Mouse (Mus musculus): Measurements from ENCODE around the gene Nt5dc3. TPM values are rescaled to one million over a fixed set of nuclear protein-coding genes. Genes with fewer than 3 reads are reported as not detected.

The Nt5dc3 gene
- total RNA-seq, 2 experiments from 2014 or later: 37.4 to 41.9 TPM

DNA sequence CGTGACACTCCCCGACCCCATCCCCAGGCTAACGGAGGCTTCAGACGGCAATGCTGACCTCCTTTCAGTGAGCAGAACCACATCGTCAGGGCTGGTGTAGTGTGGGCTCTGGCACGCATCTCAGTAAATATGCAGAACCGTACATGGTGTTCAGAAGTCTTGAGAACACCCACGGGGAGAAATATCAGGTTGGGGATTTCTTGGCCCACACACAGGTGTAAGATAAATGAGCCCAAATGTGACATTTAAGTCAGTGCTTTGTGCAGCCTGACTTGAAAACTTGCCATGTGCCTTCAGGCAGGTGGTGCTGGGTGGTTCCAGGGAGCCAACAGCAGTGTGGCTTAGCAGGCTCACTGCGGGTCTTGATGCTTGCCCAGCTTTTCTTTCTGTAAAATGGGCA, 31.2 kb downstream of the Nt5dc3 start:
- DNase-seq: no peak
- intact Hi-C loops (cut with DNase I): no loop called here

DNA sequence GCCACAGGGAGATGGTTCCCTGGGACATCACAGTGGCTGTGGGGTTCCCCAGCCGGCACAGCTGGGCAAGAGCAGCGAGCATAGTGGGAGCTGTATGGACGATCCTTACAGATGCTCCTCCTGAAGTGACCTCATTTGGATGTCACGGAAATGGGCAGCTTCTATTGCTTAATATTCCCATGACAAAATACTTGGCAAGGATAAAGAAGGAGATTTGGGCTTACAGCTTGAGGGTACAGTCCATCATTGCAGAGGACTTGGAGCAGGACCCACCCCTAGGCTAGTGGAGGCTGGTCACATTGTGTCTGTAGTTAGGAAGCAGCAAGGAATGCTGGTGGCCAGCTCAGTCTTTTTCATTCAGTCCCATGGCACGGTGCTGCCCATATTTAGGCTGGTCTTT, 31.8 kb downstream of the Nt5dc3 start:
- intact Hi-C loops (cut with DNase I): no loop called here
- no peak for DNase-seq

DNA sequence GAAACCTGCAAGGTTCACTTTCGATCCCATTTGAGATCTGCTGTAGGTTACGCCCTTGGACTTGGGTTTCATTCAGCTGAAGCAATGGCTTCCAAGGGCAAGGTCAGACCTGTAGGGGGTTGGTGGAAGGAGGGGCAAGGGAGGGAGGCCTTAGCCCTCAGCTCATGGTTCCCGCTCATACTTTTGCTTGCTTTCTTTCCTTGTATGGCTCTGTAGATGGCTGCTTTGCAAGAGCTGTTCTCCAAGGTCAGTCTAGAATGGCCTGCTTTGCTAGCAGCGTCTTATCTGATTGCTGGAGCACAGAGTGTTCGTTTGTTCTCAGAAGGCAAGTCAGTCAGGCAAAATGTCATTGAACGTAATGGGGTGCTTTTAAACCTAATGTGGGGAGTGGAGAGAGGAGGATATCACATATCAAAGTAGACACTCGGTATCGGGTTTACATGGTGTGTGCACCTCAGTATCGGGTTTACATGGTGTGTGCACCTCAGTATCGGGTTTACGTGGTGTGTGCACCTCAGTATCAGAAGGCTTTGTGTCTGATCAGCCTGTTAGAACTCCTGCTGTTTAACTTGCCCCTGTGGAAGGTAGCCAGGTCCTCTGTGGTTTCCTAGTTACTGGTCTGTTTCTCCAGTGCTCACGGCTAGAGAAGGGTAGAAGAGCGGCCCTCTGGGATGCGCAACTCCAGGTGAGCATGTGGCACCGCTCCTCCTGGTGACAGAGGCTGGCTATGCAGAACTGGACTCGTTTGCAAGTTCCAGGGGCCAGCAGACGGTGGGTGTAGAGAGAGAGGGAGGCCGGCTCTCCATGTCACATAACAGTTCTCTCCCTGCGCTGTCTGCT, 35.7 kb downstream of the Nt5dc3 start:
- intact Hi-C loops (cut with DNase I): loop anchor here (5.0 kb wide), 1 partner anchor 112 kb away; no protein-coding TSS in a partner anchor
- DNase-seq: peak; percentile 46 to 56

DNA sequence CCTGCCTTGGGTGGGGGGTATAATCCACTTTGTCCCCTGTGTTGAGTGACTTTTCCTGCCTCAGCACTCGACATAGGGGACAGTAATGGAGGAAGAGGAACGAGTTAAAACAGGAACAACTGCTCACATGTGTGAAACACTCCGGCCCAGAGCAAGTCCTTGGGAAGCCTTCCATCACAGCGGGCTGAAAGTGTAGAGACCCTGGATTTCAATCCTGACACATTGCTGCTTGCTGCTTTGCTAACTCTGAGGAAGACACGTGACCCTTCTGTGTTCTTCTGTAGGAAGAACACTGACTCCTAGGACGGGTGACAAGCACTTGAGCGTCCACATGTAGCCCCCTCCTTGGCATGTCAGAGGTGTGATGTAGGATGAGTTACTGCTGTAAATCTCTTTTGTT, 36.3 kb downstream of the Nt5dc3 start:
- DNase-seq: no peak
- intact Hi-C loops (cut with DNase I): loop anchor here (5.0 kb wide), 1 partner anchor 113 kb away; no protein-coding TSS in a partner anchor

DNA sequence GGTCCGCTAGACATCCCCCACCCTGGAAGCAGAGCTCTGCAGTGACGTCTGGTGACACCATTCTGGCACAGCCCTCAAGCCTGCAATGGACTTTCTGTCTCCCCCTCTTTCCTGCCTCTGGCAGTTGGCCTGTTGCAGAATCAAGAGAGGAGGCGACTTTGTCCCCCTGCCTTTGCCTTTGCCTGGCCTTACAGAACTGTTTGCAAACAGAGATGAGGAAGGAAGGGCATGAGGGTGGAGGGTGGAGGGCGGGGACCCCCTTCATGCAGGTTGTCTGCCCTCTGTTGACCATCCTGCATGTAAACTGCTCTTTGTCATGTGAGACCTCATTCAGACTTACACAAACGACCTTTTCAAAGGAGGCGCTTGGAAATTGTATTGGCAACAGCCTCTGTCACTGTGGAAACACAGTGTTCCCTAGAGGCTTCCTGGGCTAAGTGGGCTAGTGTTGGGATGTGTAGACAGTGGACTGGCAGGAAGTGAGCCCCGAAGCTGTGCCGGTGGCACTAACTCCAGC, 40.9 kb downstream of the Nt5dc3 start:
- peak; percentile 77 to 79 for DNase-seq
- intact Hi-C loops (cut with DNase I): loop anchor here (5.0 kb wide), 1 partner anchor 117 kb away; no protein-coding TSS in a partner anchor

DNA sequence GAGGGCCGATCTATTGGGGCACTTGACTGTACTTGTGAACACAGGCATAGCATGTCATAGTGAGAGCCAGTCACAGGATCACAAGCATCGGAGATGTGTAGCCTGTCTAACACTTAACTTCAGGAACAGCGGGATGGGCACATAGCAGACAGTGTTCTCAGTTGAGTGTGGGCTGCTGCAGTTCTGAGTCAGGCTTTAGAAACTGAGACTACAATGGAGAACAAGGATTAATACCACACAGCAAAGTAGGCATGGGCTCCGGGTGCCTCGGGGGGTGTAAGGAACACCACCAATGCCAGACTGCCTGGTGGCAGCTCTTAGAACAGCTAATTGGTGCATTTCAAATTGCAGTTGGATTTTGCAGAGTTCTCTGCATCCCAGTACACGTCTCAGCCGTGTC, 42.2 kb downstream of the Nt5dc3 start:
- no peak for DNase-seq
- intact Hi-C loops (cut with DNase I): no loop called here

DNA sequence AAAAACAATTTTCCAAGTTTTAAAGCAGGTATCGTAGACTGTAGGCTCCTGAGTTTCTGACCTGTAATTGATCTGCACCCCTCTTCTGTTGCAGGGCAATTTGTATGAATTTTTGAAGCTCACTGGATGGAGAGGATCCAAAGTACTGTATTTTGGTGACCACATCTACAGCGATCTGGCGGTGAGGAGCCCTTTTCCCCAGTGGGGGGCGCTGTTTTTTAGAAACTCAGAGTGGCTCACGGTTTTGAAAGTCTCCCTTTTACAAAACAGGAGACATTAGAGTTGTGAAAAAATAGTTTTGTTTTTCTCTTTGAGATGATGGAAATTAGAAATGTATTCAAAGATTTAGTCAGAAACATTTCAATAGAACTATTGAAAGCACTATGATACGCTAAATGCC, 45.3 kb downstream of the Nt5dc3 start:
- intact Hi-C loops (cut with DNase I): no loop called here
- no peak for DNase-seq

DNA sequence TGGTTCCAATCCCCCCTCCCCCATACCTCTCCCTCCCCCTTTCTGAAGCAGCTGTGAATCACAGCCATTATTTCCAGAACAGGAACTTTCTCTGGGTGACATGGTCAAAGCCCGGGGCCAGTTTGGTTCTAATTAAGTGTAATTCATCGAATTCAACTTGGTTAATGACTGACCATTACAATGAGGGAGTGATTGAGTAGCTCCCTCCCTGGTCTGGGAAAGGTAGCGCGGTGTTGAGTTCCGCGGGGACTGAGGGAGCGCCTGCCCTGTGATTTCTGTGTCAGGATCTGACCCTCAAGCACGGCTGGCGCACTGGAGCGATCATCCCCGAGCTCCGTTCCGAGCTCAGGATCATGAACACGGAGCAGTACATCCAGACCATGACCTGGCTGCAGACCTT, 46.1 kb downstream of the Nt5dc3 start:
- intact Hi-C loops (cut with DNase I): no loop called here
- no peak for DNase-seq

DNA sequence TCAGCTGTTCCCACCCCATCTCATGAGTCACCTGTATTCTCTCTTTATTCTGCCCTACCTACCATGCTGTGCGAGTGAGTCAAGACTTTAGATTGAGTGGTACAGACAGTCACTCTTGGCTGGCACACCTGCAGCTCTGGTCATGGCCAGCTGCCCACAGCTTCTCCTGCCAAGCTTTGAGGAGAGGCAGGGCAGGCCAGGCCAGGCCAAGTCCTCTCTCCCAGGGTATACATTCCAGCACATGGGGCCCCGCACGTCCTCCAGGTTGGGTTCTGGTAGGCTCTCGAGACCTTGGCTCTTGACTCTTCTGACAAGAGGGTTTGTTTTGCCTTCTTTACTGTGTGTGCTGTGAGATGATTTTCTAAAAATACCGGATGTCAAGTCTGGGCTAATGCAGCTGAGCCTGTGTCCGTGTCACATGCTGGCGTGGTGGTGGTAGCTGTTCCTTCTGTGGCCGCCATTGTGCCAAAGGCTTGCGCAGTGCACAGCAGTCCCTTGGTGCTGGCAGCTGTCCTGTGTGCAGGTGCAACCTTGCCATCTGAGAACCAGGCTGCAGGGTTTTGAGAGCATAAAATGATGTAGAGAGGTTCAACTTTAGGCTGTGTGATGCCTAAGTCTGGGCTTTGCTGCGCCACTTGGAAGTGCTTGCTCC, 47.2 kb downstream of the Nt5dc3 start:
- intact Hi-C loops (cut with DNase I): no loop called here
- DNase-seq: peak; percentile 89 to 91

DNA sequence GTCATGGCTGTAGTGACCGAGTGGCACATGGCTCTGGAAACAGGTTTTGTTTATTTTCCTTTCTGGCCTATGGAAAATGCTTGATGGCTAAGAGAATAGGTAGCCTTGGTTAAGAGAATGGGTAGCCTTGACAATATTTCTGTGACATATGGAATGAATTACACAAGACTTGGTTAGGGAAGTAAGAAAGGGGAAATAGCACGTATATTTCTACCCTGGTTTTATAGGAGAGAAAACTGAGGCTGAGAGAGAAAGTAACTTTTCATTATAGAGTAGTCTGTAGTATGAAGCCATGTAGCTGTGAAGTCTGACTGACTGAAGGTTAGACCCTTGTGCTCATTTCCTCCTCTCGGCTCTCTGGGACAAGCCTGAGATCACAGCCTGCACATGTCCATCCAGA, 48.1 kb downstream of the Nt5dc3 start:
- no peak for DNase-seq
- intact Hi-C loops (cut with DNase I): no loop called here

DNA sequence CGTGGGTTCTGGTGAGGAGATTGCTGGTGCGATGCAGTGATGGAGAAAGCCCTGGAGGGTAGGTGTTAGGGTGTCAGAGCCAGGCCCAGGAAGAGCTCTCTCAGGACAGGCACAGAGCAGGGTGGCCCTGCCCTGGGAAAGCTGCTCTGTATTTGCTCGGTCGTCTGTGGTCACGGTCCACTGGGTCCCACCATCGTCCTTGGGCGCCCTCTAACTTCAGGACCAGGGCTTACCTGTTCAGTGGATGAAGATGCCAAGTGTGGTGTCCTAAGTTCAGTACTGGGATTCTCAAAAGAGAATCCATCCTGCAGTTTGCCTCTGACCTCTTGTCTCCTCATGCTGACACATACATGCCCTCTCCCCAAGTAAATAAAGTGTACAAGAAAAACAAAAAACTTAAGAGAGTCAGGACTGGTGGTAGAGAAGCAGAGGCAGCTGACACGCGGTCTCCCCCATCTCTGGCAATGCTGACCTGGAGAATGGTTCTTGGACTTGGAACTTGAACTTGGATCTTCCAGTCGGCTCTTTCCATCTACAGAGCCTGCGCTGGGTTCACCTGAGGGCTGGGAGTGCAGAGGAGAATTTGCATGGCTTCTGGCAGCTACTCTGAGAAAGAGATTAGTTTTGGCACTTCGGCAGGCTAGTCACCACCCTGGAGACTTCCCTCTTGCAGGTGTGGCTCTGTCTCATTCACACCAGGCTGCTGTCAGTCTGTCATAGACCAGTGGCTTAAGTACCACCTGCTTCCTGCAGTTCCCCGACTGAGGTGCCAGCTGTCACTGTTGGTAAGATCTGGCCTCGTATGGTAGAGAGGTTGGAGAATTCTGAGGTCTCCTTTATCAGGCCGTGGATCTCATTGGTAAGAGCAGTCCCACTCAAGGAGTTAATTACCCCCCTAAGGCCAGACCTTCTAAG, 49.7 kb downstream of the Nt5dc3 start:
- intact Hi-C loops (cut with DNase I): no loop called here
- no peak for DNase-seq

DNA sequence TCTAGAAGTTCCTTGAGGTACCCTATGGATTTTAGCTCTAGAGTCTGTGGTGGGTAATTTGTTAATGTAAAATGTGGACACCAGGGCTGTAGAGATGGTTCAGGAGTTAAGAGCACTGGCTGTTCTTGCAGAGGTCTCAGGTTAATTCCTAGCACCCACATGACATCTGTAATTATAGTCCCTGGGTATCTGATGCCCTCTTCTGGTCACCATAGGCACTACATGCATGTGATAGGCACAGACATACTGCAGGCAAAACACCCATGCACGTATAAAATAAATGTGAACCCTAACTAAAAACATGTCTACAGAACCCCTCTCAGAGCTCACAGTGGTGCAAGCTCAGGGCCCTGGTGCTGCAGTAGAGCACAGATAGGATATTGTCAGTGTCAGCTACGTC, 50.7 kb downstream of the Nt5dc3 start:
- intact Hi-C loops (cut with DNase I): no loop called here
- DNase-seq: no peak

DNA sequence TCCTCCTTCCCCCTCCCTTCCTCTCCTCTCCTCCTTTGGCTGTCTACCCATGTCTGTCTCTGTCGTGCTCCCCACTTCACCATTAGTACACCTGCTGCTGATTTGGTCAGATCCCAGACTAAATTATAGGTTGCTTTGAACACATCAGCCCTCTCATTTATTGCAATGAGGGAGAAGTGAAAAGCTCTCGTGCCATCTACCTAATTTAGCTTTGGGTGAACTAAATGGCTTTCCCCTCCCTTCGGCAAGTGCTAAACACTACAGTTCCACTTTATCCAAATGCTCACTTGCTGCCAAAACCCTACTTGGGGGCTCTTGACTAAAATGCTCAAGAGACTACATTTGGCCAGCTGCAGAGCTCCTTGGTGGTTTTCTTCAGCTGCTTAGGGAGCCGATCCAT, 58.0 kb downstream of the Nt5dc3 start:
- DNase-seq: no peak

DNA sequence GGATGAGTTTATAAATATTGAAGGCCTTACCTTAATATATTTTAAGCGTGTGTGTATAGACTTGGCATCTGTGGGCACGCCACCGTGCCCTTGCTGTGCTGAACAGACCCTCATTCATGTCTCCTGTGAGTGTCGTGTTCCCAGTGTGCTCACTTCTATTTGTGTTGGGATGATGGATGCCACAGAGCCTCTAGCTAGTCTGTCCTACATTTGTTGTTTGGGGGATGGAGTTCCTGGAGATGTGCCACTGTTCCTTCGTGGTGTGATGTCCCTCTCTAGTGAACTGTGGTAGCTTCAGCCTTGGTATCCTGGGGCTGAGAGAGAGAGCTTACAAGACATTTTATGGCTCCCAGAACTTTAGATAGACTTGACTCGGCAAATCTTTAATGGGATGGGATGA, 60.0 kb downstream of the Nt5dc3 start:
- intact Hi-C loops (cut with DNase I): no loop called here
- no peak for DNase-seq

More for the DNA sequence above, 58.0 kb downstream of the Nt5dc3 start:
- intact Hi-C loops (cut with DNase I): no loop called here

DNA sequence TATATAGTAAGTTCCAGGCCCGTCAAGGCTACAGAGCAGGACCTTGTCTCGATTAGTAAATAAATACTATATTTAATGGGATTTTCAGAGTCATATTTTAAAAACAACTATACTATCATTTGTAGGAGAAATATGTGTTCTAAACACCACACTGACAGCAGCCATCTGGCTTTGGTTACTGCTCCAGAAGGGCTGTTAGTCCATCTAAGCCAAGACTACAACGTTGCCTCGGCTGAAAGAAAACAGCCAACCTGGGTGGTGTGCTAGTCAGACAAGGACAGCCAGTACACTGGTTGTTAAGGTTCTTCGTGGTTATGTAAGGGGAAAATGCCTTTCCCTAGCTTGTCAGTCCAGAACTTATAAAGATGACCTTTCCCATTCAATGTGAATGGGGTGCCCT, 63.9 kb downstream of the Nt5dc3 start:
- intact Hi-C loops (cut with DNase I): no loop called here

DNA sequence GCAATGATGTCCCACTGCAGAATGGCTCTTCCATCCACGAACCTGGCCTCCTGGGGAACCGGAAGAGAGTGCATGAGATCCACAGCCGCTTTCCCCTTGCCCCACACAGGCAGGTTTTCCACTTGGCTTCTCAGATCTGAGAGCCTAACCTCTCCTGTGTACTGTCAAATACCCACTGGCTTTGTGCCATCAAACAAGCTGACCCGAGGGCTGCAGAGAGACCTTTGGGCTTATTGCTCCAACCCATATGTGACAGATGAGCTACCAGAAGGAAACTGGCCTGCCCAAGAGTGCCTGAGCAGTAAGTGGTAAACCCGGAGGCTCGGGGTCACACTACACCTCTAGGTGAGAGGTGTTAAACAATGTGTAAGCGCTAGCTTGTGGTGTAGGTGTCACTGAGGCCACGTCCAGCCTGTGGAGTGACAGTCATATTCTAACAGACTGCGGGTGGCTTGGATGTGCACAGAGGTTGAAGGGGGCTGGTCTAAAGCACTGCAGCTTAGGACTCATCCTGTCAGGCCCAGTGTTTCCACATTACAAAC, 68.2 kb downstream of the Nt5dc3 start:
- no peak for DNase-seq
- intact Hi-C loops (cut with DNase I): no loop called here

More for the DNA sequence above, 63.9 kb downstream of the Nt5dc3 start:
- DNase-seq: no peak

DNA sequence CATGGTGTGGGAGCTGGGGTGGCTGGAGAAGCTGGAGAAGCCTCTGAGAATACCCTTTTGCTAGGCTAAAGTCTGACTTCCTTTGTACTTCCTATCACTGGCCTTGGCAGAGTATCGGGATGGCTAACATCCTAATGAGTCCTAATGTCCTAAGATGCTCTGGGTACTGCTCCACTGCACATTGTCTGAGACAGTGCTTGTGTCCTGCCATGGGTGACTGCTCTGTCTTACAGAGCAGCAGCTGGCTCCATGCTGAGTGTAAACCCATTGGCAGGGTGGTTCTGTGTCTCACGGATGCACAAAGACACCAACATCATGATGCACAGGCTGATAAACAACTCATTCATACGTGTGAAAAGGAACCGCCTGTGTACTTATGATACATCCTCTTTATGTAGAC, 70.3 kb downstream of the Nt5dc3 start:
- no peak for DNase-seq

DNA sequence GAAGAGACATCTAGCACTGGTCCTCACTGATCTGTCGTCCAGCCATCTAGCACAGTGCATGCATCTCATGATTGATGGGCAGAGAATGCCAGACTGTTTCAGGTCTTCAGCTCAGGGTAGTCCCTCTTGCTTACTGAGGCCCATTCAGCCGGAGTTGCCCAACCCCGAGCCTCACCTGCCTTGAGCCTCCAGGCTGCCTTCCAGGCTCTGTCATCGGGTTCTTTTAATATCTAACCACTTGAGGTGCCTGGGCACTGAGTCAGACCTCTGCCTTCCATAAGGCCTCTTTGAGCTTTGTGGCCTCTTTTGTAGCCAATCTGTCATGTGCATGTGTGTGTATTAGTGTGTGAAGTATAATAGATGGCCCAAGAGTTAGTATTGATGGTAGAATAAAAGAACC, 70.7 kb downstream of the Nt5dc3 start:
- DNase-seq: peak in 1 of 2 experiments; percentile 24
- intact Hi-C loops (cut with DNase I): no loop called here

More for the DNA sequence above, 70.3 kb downstream of the Nt5dc3 start:
- intact Hi-C loops (cut with DNase I): no loop called here

DNA sequence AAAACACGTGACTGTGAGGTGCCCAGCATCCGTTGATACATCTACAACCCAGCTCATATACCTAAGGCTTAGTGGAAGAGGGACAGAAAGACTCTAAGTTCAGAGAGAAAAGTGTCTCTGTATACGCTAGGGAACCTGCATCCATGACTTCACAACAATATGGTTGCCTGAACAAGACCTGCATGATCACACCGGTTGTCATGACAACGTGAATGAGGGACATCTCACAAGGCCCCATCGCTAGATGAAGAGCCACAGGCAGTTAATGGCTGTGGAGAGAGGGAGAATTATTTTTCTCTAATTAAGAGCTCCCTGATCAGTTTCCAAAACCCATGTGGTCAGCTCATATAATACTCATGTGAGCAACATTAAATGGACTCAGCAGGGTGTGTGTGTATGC, 73.4 kb downstream of the Nt5dc3 start:
- intact Hi-C loops (cut with DNase I): no loop called here
- DNase-seq: no peak

DNA sequence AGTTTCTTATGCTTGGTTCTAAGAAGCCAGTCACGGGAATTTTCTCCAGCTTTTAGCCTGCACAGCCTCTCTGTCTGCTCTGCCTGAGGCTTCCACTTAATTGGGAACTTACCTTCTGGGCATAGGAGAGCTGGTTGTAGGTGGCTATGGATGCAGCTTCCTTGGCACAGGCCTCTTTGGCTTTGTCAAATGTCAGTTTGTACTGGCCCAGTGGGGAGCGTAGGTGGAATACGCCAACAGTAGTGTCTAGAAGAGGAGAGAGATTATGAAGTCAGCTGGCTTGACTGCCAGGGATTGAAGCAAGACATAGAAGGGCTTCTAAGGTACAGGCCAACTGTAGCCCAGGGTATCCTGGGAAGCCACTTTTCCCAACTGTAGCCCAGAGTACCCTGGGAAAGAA, 74.6 kb downstream of the Nt5dc3 start:
- intact Hi-C loops (cut with DNase I): no loop called here
- no peak for DNase-seq

DNA sequence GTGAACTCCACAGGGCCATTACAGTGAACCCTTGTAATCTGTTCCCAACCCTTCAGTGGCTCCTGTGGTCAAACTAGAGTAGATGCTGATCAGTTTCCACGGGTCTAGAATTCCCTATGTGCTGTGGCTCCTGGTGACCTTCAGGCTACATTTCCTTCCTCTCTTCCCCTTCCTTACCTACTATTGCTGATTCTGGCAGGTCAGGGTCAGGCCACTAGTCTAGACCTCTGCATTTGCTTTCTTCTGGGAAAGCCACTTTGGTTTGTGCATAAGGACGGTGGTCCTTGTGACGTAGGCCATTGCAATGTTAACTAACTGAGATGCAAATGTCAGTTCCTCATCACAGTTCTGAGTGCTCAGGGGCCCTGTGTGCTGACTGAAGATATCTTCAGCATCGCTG, 81.6 kb downstream of the Nt5dc3 start:
- DNase-seq: no peak
- intact Hi-C loops (cut with DNase I): no loop called here

Measured in heart, postnatal 10 days (tissue).